Mouse (Mus musculus) retina, adult 2 months (tissue): ENCODE data around the gene Inafm2.

ENCODE experiments used
- DNase-seq: peaks from one replicate; pipeline ENCODE4 v3.0.0-alpha.2; 2012; ENCODE audit warnings: low read depth, low spot score

The Inafm2 gene

GRCm38 (mm10) chr2:118745232-118745884, at the start of gene Inafm2:
Gene Inafm2, plus strand, starts transcription at chr2:118745758.
- peak; percentile 68 for DNase-seq

- no peak for DNase-seq
These were observed 48.9 kb upstream of the Inafm2 start for GRCm38 (mm10) chr2:118696451-118697308.

- DNase-seq, result no peak
These were observed 48.2 kb upstream of the Inafm2 start for GRCm38 (mm10) chr2:118697311-118697877.

GRCm38 (mm10) chr2:118697955-118698354, 47.6 kb upstream of the Inafm2 start:
- no peak for DNase-seq

GRCm38 (mm10) chr2:118700179-118701062, 45.1 kb upstream of the Inafm2 start:
- peak; percentile 25 for DNase-seq

- no peak for DNase-seq
These were observed 44.4 kb upstream of the Inafm2 start for GRCm38 (mm10) chr2:118701161-118701560.

- no peak for DNase-seq
These were observed 43.3 kb upstream of the Inafm2 start for GRCm38 (mm10) chr2:118701971-118702882.

GRCm38 (mm10) chr2:118702883-118703761, 42.4 kb upstream of the Inafm2 start:
- DNase-seq, result no peak

GRCm38 (mm10) chr2:118703913-118704730, 41.4 kb upstream of the Inafm2 start, which contains the start of gene Ankrd63:
Gene Ankrd63, minus strand, starts transcription at chr2:118703963.
- no peak for DNase-seq

- DNase-seq, result no peak
These were observed 39.1 kb upstream of the Inafm2 start for GRCm38 (mm10) chr2:118706436-118706835.

- no peak for DNase-seq
These were observed 37.1 kb upstream of the Inafm2 start for GRCm38 (mm10) chr2:118708472-118708871.

- DNase-seq, result no peak
These were observed 35.8 kb upstream of the Inafm2 start for GRCm38 (mm10) chr2:118709655-118710221.

- DNase-seq, result no peak
These were observed 34.5 kb upstream of the Inafm2 start for GRCm38 (mm10) chr2:118711038-118711494.

GRCm38 (mm10) chr2:118713631-118714030, 31.9 kb upstream of the Inafm2 start:
- no peak for DNase-seq

GRCm38 (mm10) chr2:118714230-118714629, 31.3 kb upstream of the Inafm2 start:
- DNase-seq, result no peak

GRCm38 (mm10) chr2:118716677-118717076, 28.9 kb upstream of the Inafm2 start:
- no peak for DNase-seq

- DNase-seq, result no peak
These were observed 21.7 kb upstream of the Inafm2 start for GRCm38 (mm10) chr2:118723693-118724486.
